Mouse (Mus musculus) G1E (cell line): ENCODE data around the gene Cadps.

Experiments
- CTCF ChIP-seq: IDR thresholded peaks from 2 replicates; pipeline ENCODE4 v1.5.1; 2012; ENCODE audit warnings: low read depth, low read length, inconsistent platforms, mixed read lengths
- POLR2AphosphoS5 ChIP-seq: IDR thresholded peaks from 2 replicates; pipeline ENCODE4 v1.6.1; 2012; ENCODE audit warnings: low read depth, low read length, inconsistent platforms; ENCODE audit not compliant: insufficient replicate concordance
- TAL1 ChIP-seq: conservative IDR thresholded peaks from 2 replicates; pipeline ENCODE4 v1.6.1; 2012; ENCODE audit warnings: low read depth, low read length, inconsistent platforms, mixed read lengths

DNA sequence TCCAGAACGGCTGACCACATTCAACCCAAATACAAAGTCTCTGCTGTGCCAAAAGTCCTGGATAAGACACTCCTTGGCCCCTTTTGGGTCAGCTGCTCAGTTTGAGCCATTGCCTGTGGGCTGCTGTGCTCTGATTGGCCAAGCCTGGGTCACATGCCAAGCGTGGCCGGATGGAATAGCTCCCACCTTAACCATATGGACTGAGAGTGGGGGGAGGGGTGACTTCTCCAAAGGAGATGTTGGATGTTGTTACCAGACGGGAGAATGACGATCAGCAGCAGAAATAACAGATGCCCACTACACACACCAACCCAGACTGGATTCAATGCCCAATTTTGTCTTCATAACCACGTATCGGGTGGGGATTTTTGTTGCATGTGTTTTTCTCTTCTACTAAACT is 488.0 kb downstream of the Cadps start:
- TF ChIP-seq CTCF (no peak), TAL1 (no peak), POLR2AphosphoS5 (no peak)
